Mouse (Mus musculus) hindbrain, embryonic 16.5 days (tissue): ENCODE measurements around the gene Trim30b. TPM values are rescaled to one million over a fixed set of nuclear protein-coding genes. Genes with fewer than 3 reads are reported as not detected.
"Not testable (repeated sequence)": the region's sequence is repeated elsewhere in the genome, so short reads cannot be mapped to it uniquely, and the experiment has no call there.

Experiments
- ATAC-seq: fragments of 200-750 bp; cut with Nextera tagmentation; 2 replicates; pipeline ENCODE4 v1.8.0; 2017; ENCODE audit warnings: moderate TSS enrichment, moderate library complexity
- H3K27ac ChIP-seq: fragments of 300-500 bp; sonication (generic); 2 replicates; pipeline ENCODE4 v1.5.1; 2014; ENCODE audit warnings: low read depth, mild to moderate bottlenecking, control low read depth, low read length, moderate library complexity
- H3K27me3 ChIP-seq: fragments of 300-500 bp; sonication (generic); replicated peaks from 2 replicates; pipeline ENCODE4 v1.6.1; 2014; ENCODE audit warnings: low read length; ENCODE audit not compliant: control insufficient read depth, insufficient read depth
- H3K36me3 ChIP-seq: fragments of 300-500 bp; sonication (generic); 2 replicates; pipeline ENCODE4 v1.6.1; 2014; ENCODE audit warnings: mild to moderate bottlenecking, low read length, moderate library complexity, mixed read lengths; ENCODE audit not compliant: control insufficient read depth, insufficient read depth
- H3K4me1 ChIP-seq: fragments of 300-500 bp; sonication (generic); 2 replicates; pipeline ENCODE4 v1.6.1; 2014; ENCODE audit warnings: low read depth, low read length; ENCODE audit not compliant: control insufficient read depth, insufficient read depth
- H3K4me2 ChIP-seq: fragments of 300-500 bp; sonication (generic); 2 replicates; pipeline ENCODE4 v1.6.1; 2014; ENCODE audit warnings: mild to moderate bottlenecking, low read length, control low read depth, moderate library complexity
- H3K4me3 ChIP-seq: fragments of 300-500 bp; sonication (generic); 2 replicates; pipeline ENCODE4 v1.5.1; 2014; ENCODE audit warnings: mild to moderate bottlenecking, low read length, control low read depth, moderate library complexity
- H3K9ac ChIP-seq: fragments of 300-500 bp; sonication (generic); 2 replicates; pipeline ENCODE4 v1.6.1; 2014; ENCODE audit warnings: low read depth, mild to moderate bottlenecking, control low read depth, low read length, moderate library complexity
- H3K9me3 ChIP-seq: fragments of 300-500 bp; sonication (generic); 2 replicates; pipeline ENCODE4 v1.6.1; 2014; ENCODE audit warnings: mild to moderate bottlenecking, low read length, moderate library complexity; ENCODE audit not compliant: control insufficient read depth
- WGBS: fragments of 180-500 bp; shearing (Covaris S2); extraction: QIAGEN DNeasy Blood & Tissue Kit; methylation state at CpG from one replicate; pipeline ENCODE4 v1.1.7; 2014; 5-methylcytosine and 5-hydroxymethylcytosine counted together
- polyA plus RNA-seq: library from polyadenylated mRNA; unstranded; fragments of >200 nt; fragmentation: Nextera tagmentation; extraction: Ambion mirVana; gene quantifications from 2 replicates; pipeline ENCODE4 v1.2.1, GENCODE M21; 2015

Gene Trim30b
- polyA plus RNA-seq: not detected in 2 replicates

DNA sequence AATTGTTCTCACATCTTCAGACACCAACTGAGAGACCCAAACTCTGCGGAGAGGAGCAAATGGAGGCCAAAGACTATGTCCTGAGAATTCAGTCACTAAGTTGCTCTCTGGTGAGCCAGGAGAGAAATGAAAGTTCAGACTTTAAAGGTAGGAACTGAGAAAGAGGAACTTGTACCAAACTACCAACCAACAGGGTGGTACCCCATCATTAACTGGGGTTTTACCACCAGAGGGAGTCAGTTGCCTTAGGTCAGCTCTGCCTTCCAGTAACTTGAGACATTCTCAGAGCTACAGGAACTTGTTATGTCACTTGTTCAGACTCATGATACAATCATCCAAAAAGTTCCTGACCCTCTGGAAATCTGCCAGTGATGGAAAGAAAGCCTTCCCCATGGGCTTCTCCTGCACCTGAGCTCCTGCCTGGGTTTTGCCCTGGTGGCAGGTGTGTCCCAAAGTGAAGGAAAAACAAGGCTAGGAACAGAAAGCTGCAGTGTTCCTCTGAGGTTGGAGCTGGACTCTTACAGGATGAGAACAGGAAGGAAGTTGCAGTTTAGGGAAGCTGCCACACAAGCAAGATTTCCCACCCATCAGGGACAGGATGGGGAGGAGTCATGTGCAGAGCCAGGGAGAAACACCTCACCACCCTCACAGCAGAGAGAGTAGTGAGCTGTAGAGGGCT, at the start of gene Trim30b:
TSS of gene Trim30b (minus strand) at position 149 of the 679 bp plus-strand sequence.
- Histone ChIP-seq H3K27me3 (no peaks in the 10 kb centered on the region), H3K9ac (no peak within 1 kb of the TSS), H3K27ac (no peak within 1 kb of the TSS), H3K4me2 (no peak within 1 kb of the TSS), H3K4me3 (no peak within 1 kb of the TSS), H3K9me3 (no peaks in the 10 kb centered on the region), H3K4me1 (no peaks in the 10 kb centered on the region), H3K36me3 (no peaks in the 10 kb centered on the region)
- 63% methylated on average over 1 of the region's 1 CpGs for WGBS
- no peak for ATAC-seq

DNA sequence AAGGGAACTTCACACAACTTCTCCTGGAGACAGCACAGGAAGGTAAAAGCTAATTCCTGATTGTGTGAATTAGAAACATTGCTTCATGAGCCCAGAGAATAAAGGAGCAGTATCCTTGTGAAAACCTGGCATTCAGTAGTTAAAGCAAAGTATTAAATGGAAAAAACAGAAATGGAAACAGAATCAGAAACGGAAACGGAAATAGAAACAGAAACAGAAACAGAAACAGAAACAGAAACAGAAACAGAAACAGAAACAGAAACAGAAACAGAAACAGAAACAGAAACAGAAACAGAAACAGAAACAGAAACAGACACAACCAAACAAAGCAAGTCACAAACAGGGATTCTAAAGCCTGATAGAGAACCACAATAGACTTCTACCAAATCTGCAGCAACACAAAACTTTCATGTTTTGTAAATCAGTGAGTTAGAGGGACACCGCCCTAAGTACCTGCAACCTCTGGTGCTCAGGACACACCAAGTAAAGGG, 34.8 kb upstream of the Trim30b start:
- no peak overlapping the region for H3K27ac ChIP-seq
- H3K36me3 ChIP-seq: no peaks in the 10 kb centered on the region
- H3K4me3 ChIP-seq: no peak overlapping the region
- 92% methylated on average over 3 of the region's 3 CpGs for WGBS
- no peaks in the 10 kb centered on the region for H3K4me1 ChIP-seq
- no peak overlapping the region for H3K9ac ChIP-seq
- no peak for ATAC-seq
- no peaks in the 10 kb centered on the region for H3K9me3 ChIP-seq
- no peak overlapping the region for H3K4me2 ChIP-seq
- H3K27me3 ChIP-seq: no peaks in the 10 kb centered on the region

DNA sequence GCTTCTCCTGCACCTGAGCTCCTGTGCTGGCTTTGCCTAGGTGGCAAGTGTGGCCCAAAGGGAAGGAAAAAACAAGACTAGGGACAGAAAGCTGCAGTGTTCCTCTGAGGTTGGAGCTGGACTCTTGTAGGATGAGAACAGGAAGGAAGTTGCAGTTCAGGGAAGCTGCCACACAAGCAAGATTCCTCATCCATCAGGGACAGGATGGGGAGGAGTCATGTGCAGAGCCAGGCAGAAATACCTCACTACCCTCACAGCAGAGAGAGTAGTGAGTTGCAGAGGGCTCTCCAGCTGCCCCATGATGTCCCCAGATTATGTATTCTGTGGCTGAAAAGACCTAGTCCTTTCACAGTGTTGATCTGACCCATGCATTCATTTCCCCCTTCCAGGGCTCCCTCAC, 31.5 kb upstream of the Trim30b start:
- no peak for ATAC-seq
- Histone ChIP-seq H3K36me3 (no peaks in the 10 kb centered on the region), H3K9ac (no peak overlapping the region), H3K4me1 (no peaks in the 10 kb centered on the region), H3K4me3 (no peak overlapping the region), H3K9me3 (no peaks in the 10 kb centered on the region), H3K4me2 (no peak overlapping the region), H3K27ac (no peak overlapping the region), H3K27me3 (no peaks in the 10 kb centered on the region)

DNA sequence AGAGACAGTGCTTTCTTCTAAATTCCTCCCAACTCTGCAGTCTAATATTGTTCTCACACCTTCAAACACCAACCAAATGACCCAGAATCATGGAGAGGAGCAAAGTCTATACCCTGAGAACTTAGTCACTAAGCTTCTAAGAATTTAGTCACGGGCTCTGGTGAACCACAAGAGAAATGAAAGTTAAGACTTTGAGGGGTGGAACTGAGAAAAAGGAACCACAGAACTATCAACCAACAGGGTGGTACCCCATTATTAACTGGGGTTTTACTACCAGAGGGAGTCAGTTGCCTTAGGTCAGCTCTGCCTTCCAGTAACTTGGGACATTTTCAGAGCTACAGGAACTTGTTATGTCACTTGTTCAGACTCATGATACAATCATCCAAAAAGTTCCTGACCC, 31.0 kb upstream of the Trim30b start, which contains the start of gene Trim30c:
TSS of gene Trim30c (minus strand) at position 140 of the 400 bp plus-strand sequence.
- 85% methylated on average over 1 of the region's 1 CpGs for WGBS
- H3K27me3 ChIP-seq: no peaks in the 10 kb centered on the region
- H3K4me2 ChIP-seq: no peak within 1 kb of the TSS
- no peak within 1 kb of the TSS for H3K4me3 ChIP-seq
- H3K36me3 ChIP-seq: no peaks in the 10 kb centered on the region
- H3K27ac ChIP-seq: no peak within 1 kb of the TSS
- ATAC-seq: no peak
- no peaks in the 10 kb centered on the region for H3K9me3 ChIP-seq
- H3K4me1 ChIP-seq: no peaks in the 10 kb centered on the region
- H3K9ac ChIP-seq: no peak within 1 kb of the TSS

DNA sequence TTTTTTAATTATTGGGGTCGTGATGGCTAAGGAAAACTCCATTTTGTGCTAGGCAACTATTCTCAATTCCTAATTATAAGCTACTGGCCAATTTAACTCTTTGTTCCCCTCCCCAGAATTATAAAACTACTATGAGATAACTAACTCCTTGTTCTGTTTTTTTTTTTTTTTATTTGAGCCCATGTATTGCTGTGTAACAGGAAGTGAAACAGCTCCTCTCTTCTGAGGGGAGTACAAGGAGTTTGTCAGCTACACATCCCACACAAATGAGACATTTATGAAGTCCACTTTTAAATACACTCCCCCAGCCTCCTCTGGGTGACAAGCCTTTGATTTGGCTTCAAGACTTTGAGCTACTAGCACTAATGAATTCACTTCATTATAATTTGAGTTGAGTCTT, 28.8 kb upstream of the Trim30b start:
- Histone ChIP-seq H3K4me3 (no peak overlapping the region), H3K4me1 (no peaks in the 10 kb centered on the region), H3K27ac (no peak overlapping the region), H3K9ac (no peak overlapping the region), H3K27me3 (no peaks in the 10 kb centered on the region), H3K36me3 (no peaks in the 10 kb centered on the region), H3K9me3 (no peaks in the 10 kb centered on the region), H3K4me2 (no peak overlapping the region)
- WGBS: 73% methylated on average over 1 of the region's 1 CpGs
- no peak for ATAC-seq

DNA sequence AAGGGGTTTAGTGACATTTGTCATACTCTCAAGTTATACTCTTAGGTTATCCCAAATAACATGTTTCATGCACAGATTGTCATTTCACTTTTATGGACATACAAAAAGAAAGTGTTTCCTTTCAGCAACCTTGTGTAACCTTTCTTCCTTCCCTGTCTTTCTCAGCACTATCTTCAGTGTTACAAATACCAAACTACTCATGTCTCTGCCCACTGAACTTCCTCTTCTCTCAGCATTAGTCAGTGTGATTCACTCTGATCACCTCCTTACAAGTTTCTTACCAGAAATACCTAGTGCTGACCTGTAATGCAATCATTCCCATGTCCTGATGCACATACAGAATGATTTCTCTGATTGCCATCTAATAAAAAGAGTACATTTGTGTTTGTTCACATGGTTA, 3.3 kb downstream of the Trim30b start:
- Histone ChIP-seq H3K27ac (no peak overlapping the region), H3K9ac (no peak overlapping the region), H3K27me3 (no peaks in the 10 kb centered on the region), H3K4me3 (no peak overlapping the region), H3K36me3 (no peaks in the 10 kb centered on the region), H3K4me2 (no peak overlapping the region), H3K9me3 (no peaks in the 10 kb centered on the region), H3K4me1 (no peaks in the 10 kb centered on the region)
- no peak for ATAC-seq

DNA sequence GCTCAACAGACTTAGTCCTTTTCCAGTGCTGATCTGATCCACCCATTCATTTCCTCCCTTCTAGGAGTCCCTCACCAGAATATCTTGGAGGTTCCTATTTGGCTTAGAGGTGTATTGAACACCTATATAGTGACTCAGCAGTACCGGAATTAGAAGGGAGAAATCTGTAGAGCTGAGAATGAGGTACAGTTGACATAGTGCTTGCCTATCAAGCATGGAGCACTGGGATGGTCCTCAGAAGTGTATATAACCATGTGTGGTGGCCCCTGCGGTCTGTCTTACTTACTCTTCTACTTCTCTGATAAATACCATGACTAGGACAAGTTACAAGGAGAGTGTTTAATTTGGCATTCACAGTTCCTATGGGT, 16.1 kb downstream of the Trim30b start:
- H3K36me3 ChIP-seq: no peaks in the 10 kb centered on the region
- 75% methylated on average over 2 of the region's 2 CpGs for WGBS
- no peaks in the 10 kb centered on the region for H3K27me3 ChIP-seq
- H3K9me3 ChIP-seq: no peaks in the 10 kb centered on the region
- no peak overlapping the region for H3K27ac ChIP-seq
- H3K4me2 ChIP-seq: no peak overlapping the region; the same call in 1 of the 2 replicates
- no peaks in the 10 kb centered on the region for H3K4me1 ChIP-seq
- ATAC-seq: peak; percentile 42; the same call in 1 of the 2 replicates
- H3K9ac ChIP-seq: no peak overlapping the region
- no peak overlapping the region for H3K4me3 ChIP-seq

DNA sequence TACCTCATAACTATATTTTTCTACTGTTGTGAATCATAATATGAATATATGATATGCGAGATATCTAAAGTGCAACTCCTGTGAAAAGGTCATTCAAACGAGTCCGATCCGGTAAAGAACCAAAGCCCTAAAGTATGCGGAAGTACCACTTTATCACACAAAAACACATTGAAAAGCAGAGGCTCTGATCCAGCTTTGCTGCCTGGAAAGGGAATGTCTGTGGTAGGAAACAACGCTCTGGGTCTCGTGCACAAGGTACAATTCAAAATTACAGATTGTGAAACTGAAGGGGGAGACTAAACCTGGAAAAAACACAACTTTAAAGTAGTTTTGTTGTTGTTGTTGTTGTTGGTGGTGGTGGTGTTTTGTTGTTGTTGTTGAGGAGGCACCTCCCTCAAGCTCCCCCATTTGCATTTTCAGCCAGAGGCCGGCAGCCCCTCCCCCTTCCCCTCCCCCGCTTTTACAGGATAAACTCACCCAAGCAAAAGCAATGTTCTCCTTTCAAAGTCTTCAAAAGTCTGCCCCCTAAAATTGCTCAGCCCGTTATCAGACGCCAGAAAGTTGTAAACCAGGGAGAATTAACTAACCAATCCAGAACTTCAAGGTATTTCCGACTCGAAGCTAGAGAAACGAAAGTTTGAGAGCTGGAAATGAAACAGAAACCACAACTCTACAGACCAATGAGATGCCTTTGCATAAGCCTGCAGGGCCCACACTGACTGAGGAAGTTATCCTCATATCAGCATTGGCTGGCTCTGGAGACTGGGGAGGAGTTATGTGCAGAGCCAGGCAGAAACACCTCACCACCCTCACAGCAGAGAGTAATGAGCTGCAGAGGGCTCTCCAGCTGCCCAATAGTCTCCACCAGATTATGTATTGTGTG, 16.7 kb downstream of the Trim30b start, which contains the start of gene Trim12c:
TSS of gene Trim12c (minus strand) at position 646 of the 883 bp plus-strand sequence.
- no peaks in the 10 kb centered on the region for H3K9me3 ChIP-seq
- no peak within 1 kb of the TSS for H3K9ac ChIP-seq
- H3K27ac ChIP-seq: no peak within 1 kb of the TSS
- H3K4me2 ChIP-seq: peak within 1 kb of the TSS; percentile 47
- no peaks in the 10 kb centered on the region for H3K4me1 ChIP-seq
- WGBS: 11% methylated on average over 14 of the region's 14 CpGs
- H3K27me3 ChIP-seq: no peaks in the 10 kb centered on the region
- peak within 1 kb of the TSS; percentile 35 for H3K4me3 ChIP-seq
- peak; percentile 98 for ATAC-seq
- H3K36me3 ChIP-seq: no peaks in the 10 kb centered on the region

DNA sequence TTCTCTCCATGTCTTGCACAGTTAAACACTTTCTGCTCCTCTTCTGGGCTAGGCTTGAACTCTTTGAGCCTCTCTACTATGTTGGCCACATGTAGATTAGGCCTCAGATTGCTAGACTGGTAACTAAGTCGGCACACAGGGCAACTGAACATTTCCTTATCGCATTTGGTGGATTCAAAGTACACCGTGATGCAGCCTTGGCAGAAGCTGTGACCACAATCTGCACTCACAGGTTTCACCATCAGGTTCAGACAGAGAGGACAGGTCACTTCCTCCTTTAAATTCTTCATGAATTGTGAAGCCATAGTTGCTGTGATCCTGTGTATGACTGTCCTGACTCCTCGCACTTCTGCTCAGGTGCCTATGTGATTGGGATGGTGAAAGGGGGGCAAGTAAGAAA, 21.6 kb downstream of the Trim30b start:
- ATAC-seq, H3K36me3 ChIP-seq, H3K27ac ChIP-seq, H3K4me2 ChIP-seq, H3K4me1 ChIP-seq, H3K4me3 ChIP-seq, H3K27me3 ChIP-seq, H3K9me3 ChIP-seq, H3K9ac ChIP-seq: not testable (repeated sequence)
- WGBS: 97% methylated on average over 4 of the region's 4 CpGs
